Mouse (Mus musculus) midbrain, embryonic 12.5 days (tissue): ENCODE measurements at regions not wholly inside any gene's neighbourhood (a gene's known extent, or its start where the extent isn't known, plus 50 kb on each side); places are given as distances from the start of the nearest gene placed in this dataset.

Experiments
- ATAC-seq: fragments of 200-750 bp; cut with Nextera tagmentation; 2 replicates; pipeline ENCODE4 v1.8.0; 2017; ENCODE audit warnings: low read depth, moderate TSS enrichment, moderate library complexity; ENCODE audit not compliant: low FRiP score
- H3K27ac ChIP-seq: fragments of 300-500 bp; sonication (generic); replicated peaks from 2 replicates; pipeline ENCODE4 v1.5.1; 2016; ENCODE audit warnings: mild to moderate bottlenecking
- H3K27me3 ChIP-seq: fragments of 300-500 bp; sonication (generic); 2 replicates; pipeline ENCODE4 v1.6.1; 2016; ENCODE audit warnings: mild to moderate bottlenecking
- H3K36me3 ChIP-seq: fragments of 300-500 bp; sonication (generic); 2 replicates; pipeline ENCODE4 v1.6.1; 2016
- H3K4me1 ChIP-seq: fragments of 300-500 bp; sonication (generic); 2 replicates; pipeline ENCODE4 v1.6.1; 2016
- H3K4me2 ChIP-seq: fragments of 300-500 bp; sonication (generic); replicated peaks from 2 replicates; pipeline ENCODE4 v1.6.1; 2016; ENCODE audit warnings: mild to moderate bottlenecking, moderate library complexity
- H3K4me3 ChIP-seq: fragments of 300-500 bp; sonication (generic); 2 replicates; pipeline ENCODE4 v1.5.1; 2016; ENCODE audit warnings: mild to moderate bottlenecking
- H3K9ac ChIP-seq: fragments of 300-500 bp; sonication (generic); replicated peaks from 2 replicates; pipeline ENCODE4 v1.6.1; 2016; ENCODE audit warnings: mild to moderate bottlenecking, moderate library complexity
- H3K9me3 ChIP-seq: fragments of 300-500 bp; sonication (generic); 2 replicates; pipeline ENCODE4 v1.6.1; 2016; ENCODE audit warnings: mild to moderate bottlenecking
- WGBS: fragments of 180-500 bp; shearing (Covaris S2); methylation state at CpG from one replicate; pipeline ENCODE4 v1.1.7; 2016; 5-methylcytosine and 5-hydroxymethylcytosine counted together

DNA sequence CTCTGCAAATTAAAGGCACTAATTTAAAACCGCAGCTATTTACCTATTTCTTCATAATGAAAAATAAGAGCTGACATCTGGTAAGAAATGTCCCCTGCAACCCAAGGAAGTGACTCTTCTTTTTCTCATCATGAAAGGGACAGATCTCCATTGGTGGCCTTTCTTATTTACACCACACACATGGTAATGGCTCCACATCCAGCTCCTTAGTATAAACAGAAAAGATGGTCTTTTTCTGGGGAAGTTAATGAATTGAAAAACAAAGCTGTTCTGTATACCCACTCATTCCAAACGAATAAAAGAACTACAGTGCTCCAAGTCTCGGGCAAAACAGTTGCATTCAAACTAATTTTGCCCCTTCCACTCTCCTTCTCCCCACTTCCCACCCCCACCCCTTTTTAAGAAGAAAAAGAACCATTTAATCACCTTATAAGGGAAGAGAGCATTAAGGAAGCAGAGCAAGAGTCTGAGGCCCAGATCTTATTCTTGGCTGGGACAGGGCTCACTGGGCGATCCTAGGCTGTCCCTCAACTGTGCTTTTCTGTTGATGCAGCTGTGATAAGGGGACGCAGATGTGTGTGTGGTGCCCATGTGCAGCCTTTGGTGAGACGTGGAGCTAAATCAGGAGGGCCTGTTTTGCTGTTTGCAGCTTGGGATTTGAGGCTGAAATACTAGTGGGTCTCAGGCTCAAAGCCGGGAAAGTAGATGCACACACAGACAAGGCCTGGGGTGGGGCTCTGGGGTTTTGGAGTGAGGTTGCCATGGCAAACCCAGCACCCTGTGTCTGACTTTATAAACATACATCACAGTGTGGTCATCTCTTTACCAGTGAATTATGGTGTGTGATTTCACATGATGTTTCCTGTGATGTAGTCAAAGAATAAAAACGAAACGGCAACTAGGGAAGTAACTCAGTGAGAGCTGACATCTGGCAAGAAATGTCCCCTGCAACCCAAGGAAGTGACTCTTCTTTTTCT is 113.6 kb upstream of the Ercc6l2 start:
- 0 out of 2 replicates have a peak overlapping the region, but pooled peaks have one; percentile 30 for H3K27ac ChIP-seq
- WGBS, result 41% methylated on average over 9 of the region's 9 CpGs
- H3K9ac ChIP-seq, result no peak overlapping the region

DNA sequence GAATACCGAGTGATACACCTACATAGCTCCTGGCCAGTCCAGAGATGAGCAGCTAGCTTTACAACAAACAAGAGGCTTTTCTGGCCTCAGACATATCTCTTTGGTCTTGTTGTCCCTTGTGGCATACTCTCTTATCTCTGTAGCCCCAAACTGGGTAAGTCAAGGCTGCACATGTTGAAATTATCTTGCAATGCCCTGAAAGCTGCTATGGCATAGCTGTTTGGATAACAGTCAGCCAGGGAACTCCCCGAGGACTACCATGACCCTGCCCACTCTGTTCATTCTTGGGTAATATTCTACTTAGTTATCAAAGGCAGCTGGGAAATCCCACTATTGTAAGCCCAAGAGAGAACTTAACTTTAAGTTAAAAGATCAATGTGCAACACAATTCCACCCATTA is 106.5 kb upstream of the Ercc6l2 start:
- Histone ChIP-seq H3K4me3 (no peak overlapping the region), H3K27ac (no peak overlapping the region), H3K4me1 (no peaks in the 10 kb centered on the region), H3K9ac (no peak overlapping the region), H3K27me3 (no peaks in the 10 kb centered on the region), H3K36me3 (no peaks in the 10 kb centered on the region), H3K4me2 (no peak overlapping the region), H3K9me3 (0 out of 2 replicates have a peak, but pooled peaks cover 5% of the 10 kb centered on the region)
- WGBS, result 86% methylated on average over 2 of the region's 2 CpGs
- ATAC-seq, result no peak

More for the DNA sequence above, 113.6 kb upstream of the Ercc6l2 start:
- Histone ChIP-seq H3K4me1 (0 out of 2 replicates have a peak, but pooled peaks cover 7% of the 10 kb centered on the region), H3K4me3 (no peak overlapping the region), H3K4me2 (no peak overlapping the region), H3K27me3 (no peaks in the 10 kb centered on the region), H3K9me3 (no peaks in the 10 kb centered on the region), H3K36me3 (no peaks in the 10 kb centered on the region)
- ATAC-seq, result no peak

- H3K4me3 ChIP-seq, result no peak overlapping the region
- 86% methylated on average over 3 of the region's 3 CpGs for WGBS
- H3K9me3 ChIP-seq, result 0 out of 2 replicates have a peak, but pooled peaks cover 5% of the 10 kb centered on the region
- no peak overlapping the region for H3K27ac ChIP-seq
- H3K9ac ChIP-seq, result no peak overlapping the region
- no peaks in the 10 kb centered on the region for H3K27me3 ChIP-seq
- H3K36me3 ChIP-seq, result no peaks in the 10 kb centered on the region
- no peak overlapping the region for H3K4me2 ChIP-seq
- H3K4me1 ChIP-seq, result no peaks in the 10 kb centered on the region
- ATAC-seq, result no peak
Observed at GRCm38 (mm10) chr13:63713137-63713536, 101.9 kb upstream of the Ercc6l2 start.

DNA sequence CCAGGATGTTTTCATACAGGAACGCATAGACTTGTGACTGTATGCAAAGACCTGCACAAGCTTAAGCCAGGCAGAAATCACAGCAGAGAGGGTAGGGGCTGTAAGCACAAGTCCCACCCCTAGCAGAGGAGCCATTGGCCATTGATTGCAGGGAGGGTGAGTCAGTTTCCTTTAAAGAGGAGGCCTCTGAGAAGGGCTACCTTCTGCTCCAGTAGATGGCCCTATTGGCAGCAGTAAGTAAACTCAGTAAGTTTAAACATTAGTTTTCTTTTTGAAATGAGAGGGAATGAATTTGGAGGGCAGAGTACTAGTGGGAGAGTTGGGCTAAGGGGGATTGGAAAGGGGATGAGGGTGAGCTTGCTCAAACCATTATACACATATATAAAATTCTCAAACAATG is 98.5 kb upstream of the Ercc6l2 start:
- no peak for ATAC-seq
- Histone ChIP-seq H3K27me3 (no peaks in the 10 kb centered on the region), H3K4me2 (no peak overlapping the region), H3K9me3 (0 out of 2 replicates have a peak, but pooled peaks cover 5% of the 10 kb centered on the region), H3K27ac (no peak overlapping the region), H3K4me3 (no peak overlapping the region), H3K36me3 (no peaks in the 10 kb centered on the region), H3K4me1 (peaks cover 10% of the 10 kb centered on the region), H3K9ac (no peak overlapping the region)
- WGBS, result 88% methylated on average over 1 of the region's 1 CpGs

- Histone ChIP-seq H3K36me3 (no peaks in the 10 kb centered on the region), H3K9me3 (0 out of 2 replicates have a peak, but pooled peaks cover 5% of the 10 kb centered on the region), H3K9ac (no peak overlapping the region), H3K27me3 (no peaks in the 10 kb centered on the region), H3K4me2 (no peak overlapping the region), H3K4me3 (no peak overlapping the region), H3K27ac (no peak overlapping the region), H3K4me1 (peaks cover 10% of the 10 kb centered on the region)
- no peak for ATAC-seq
- WGBS, result 92% methylated on average over 3 of the region's 3 CpGs
Observed at GRCm38 (mm10) chr13:63717249-63717648, 97.8 kb upstream of the Ercc6l2 start.

- Histone ChIP-seq H3K4me1 (peaks cover 10% of the 10 kb centered on the region), H3K9me3 (no peaks in the 10 kb centered on the region), H3K4me3 (no peak overlapping the region), H3K27ac (no peak overlapping the region), H3K27me3 (0 out of 2 replicates have a peak, but pooled peaks cover 8% of the 10 kb centered on the region), H3K36me3 (no peaks in the 10 kb centered on the region), H3K4me2 (no peak overlapping the region), H3K9ac (no peak overlapping the region)
- ATAC-seq, result no peak
- WGBS, result 80% methylated on average over 2 of the region's 2 CpGs
Observed at GRCm38 (mm10) chr13:63718782-63719181, 96.3 kb upstream of the Ercc6l2 start.

GRCm38 (mm10) chr13:63719351-63720207 is 95.5 kb upstream of the Ercc6l2 start:
- Histone ChIP-seq H3K36me3 (no peaks in the 10 kb centered on the region), H3K4me3 (no peak overlapping the region), H3K9ac (no peak overlapping the region), H3K4me2 (no peak overlapping the region), H3K27ac (no peak overlapping the region), H3K27me3 (0 out of 2 replicates have a peak, but pooled peaks cover 8% of the 10 kb centered on the region), H3K4me1 (peaks cover 10% of the 10 kb centered on the region), H3K9me3 (no peaks in the 10 kb centered on the region)
- 25% methylated on average over 8 of the region's 8 CpGs for WGBS
- peak; percentile 62; the same call in 1 of the 2 replicates for ATAC-seq

- Histone ChIP-seq H3K27ac (no peak overlapping the region), H3K27me3 (0 out of 2 replicates have a peak, but pooled peaks cover 11% of the 10 kb centered on the region), H3K4me3 (no peak overlapping the region), H3K4me2 (no peak overlapping the region), H3K36me3 (no peaks in the 10 kb centered on the region), H3K4me1 (peaks cover 16% of the 10 kb centered on the region), H3K9me3 (no peaks in the 10 kb centered on the region), H3K9ac (no peak overlapping the region)
- no peak for ATAC-seq
- WGBS, result 71% methylated on average over 3 of the region's 3 CpGs
Observed at GRCm38 (mm10) chr13:63720610-63721009, 94.4 kb upstream of the Ercc6l2 start.

DNA sequence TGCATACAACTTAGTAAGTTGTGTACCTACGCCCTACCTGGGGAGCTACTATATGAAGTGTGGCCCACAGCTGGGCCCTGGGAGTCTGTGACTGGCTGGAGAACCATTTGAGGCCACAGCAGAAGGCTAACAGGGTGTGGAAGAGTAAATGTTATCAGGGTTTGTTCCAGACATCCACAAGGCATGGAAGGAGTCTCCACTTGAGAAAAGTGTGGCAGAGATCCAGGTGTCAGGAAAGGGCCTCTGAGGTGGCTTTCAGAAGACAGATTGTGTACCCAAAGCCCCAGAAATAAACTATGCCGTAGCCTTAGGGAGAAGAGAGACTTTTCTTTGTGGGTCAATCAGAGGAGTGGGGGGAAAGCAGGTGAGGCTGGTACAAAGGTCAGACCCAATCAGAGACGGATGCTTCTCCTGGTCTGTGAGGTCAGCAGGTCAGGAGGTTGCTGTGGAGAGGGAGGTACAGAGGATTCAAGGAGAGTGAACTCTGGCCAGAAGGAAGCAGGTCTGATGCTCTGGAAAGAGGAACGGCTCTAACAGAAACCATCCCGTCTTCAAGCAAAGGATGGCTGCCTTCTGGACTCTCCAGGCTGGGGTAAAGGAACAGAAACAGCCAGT is 93.9 kb upstream of the Ercc6l2 start:
- no peak overlapping the region for H3K9ac ChIP-seq
- H3K9me3 ChIP-seq, result no peaks in the 10 kb centered on the region
- peaks cover 21% of the 10 kb centered on the region for H3K4me1 ChIP-seq
- 0 out of 2 replicates have a peak, but pooled peaks cover 11% of the 10 kb centered on the region for H3K27me3 ChIP-seq
- no peak for ATAC-seq
- H3K36me3 ChIP-seq, result no peaks in the 10 kb centered on the region
- no peak overlapping the region for H3K27ac ChIP-seq
- H3K4me3 ChIP-seq, result no peak overlapping the region
- H3K4me2 ChIP-seq, result no peak overlapping the region
- WGBS, result 85% methylated on average over 5 of the region's 5 CpGs

DNA sequence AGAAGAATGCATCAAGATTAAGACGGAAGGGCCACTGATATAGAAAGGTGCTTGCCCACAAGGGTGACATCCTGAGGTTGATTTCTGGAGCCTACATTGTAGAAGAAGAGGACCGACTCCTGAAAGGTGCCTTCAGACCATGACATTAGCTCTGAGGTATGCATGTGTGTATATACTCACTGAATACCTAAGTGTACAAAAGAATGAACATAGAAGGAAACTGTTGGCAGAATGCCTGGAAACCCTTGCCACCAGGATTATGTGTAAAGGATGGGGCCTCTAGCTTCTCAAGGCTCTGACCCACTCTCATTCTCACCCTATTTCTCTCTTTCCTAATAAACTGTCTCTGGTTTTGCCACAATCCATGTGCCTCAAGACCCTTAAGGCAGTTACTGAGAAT is 90.7 kb upstream of the Ercc6l2 start:
- Histone ChIP-seq H3K9me3 (no peaks in the 10 kb centered on the region), H3K4me1 (peaks cover 19% of the 10 kb centered on the region), H3K9ac (no peak overlapping the region), H3K27ac (no peak overlapping the region), H3K27me3 (peaks cover 18% of the 10 kb centered on the region; the same call in 1 of the 2 replicates), H3K36me3 (no peaks in the 10 kb centered on the region), H3K4me3 (no peak overlapping the region), H3K4me2 (no peak overlapping the region)
- 88% methylated on average over 2 of the region's 2 CpGs for WGBS
- no peak for ATAC-seq

DNA sequence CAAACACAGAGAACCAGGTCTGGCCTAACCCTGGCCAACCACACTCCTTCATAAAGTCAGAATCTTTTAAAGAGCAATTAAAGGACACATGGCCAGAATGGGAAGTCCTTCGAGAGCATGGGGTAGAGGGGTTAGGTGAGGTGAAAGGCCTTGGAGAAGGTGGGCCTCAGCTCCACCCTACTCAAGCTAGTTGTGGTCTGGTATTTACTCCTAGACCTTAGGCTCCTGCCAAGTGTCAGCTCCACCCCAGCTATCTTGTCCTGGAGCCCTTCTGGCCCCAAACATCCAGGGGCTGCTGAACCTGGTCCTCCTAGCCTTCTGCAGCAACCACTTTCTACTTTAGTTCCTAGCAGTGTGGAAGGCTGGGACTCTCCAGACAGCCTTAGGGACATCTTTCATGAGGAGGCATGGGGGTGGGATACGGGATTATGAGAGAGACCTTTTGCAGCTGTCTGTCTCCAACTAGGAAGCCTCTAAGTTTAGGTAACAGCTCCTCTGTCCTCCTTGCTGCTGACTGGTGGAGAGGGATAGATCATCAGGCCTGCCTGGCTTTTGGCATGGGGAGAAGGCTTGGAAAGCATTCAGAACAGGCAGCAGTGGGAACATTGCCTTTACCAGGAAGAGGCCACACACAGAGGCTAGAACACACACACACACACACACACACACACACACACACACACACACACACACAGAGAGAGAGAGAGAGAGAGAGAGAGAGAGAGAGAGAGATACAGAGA is 90.0 kb upstream of the Ercc6l2 start:
- H3K9ac ChIP-seq, result no peak overlapping the region
- peaks cover 18% of the 10 kb centered on the region; the same call in 1 of the 2 replicates for H3K27me3 ChIP-seq
- no peak overlapping the region for H3K27ac ChIP-seq
- H3K36me3 ChIP-seq, result no peaks in the 10 kb centered on the region
- no peak overlapping the region for H3K4me3 ChIP-seq
- 59% methylated on average over 2 of the region's 2 CpGs for WGBS
- H3K4me2 ChIP-seq, result no peak overlapping the region
- no peaks in the 10 kb centered on the region for H3K9me3 ChIP-seq
- H3K4me1 ChIP-seq, result peaks cover 20% of the 10 kb centered on the region
- no peak for ATAC-seq
